Mouse (Mus musculus) c-Kit-negative CD71-positive TER-119-positive erythroid progenitor cells, embryonic 14.5 days (primary cell): ENCODE data around the gene Gga1.
"Not testable (repeated sequence)": the region's sequence is repeated elsewhere in the genome, so short reads cannot be mapped to it uniquely, and the experiment has no call there.

ENCODE experiments used
- DNase-seq: peaks from one replicate; pipeline ENCODE4 v3.0.0-alpha.2; 2013; ENCODE audit warnings: low read depth, low spot score

Gene Gga1

DNA sequence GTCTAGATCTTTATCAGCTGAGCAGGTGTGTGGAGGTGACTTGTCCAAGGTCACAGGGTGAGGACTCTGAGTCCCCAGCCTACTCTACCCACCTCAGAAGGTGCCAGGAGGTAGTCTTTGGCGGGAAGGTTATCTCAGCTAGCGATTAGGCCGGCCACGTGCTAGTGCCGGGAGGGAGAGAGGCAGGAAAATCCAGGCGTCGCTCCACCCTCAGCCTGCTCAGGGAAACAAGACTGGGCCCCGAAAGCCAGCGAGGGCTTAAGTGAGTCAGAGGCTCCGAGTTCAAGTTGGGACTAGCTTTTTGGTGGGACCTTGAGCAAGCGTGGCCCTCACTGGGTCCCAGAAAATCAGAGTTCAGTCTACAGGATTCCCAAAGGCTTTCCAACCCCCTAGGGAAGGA lies 31.7 kb upstream of the Gga1 start:
- DNase-seq = no peak

- no peak for DNase-seq
Observed at GRCm38 (mm10) chr15:78845867-78846266, 31.1 kb upstream of the Gga1 start.

GRCm38 (mm10) chr15:78846352-78846751 lies 30.6 kb upstream of the Gga1 start:
- DNase-seq = no peak

DNA sequence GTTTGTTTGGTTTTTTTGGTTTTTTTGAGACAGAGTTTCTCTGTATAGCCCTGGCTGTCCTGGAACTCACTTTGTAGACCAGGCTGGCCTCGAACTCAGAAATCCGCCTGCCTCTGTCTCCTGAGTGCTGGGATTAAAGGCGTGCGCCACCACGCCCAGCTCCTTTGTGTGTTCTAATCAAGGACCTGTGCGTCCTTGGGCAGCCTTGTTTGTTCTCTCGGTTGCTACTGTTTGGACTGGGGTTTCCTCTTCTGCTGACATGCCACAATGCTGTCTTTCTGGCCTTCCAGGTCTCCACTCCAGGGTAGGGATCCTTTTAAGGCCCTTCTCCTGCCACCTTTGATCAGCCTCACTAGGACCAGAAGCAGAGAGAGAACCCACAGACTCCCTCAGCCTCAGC lies 30.2 kb upstream of the Gga1 start:
- not testable (repeated sequence) for DNase-seq

- peak; percentile 66 for DNase-seq
Observed at GRCm38 (mm10) chr15:78848467-78848866, 28.5 kb upstream of the Gga1 start.

- DNase-seq = no peak
Observed at GRCm38 (mm10) chr15:78849485-78849884, 27.5 kb upstream of the Gga1 start.

GRCm38 (mm10) chr15:78850059-78850824 lies 26.7 kb upstream of the Gga1 start:
- no peak for DNase-seq

- DNase-seq = no peak
Observed at GRCm38 (mm10) chr15:78850944-78851343, 26.0 kb upstream of the Gga1 start.

DNA sequence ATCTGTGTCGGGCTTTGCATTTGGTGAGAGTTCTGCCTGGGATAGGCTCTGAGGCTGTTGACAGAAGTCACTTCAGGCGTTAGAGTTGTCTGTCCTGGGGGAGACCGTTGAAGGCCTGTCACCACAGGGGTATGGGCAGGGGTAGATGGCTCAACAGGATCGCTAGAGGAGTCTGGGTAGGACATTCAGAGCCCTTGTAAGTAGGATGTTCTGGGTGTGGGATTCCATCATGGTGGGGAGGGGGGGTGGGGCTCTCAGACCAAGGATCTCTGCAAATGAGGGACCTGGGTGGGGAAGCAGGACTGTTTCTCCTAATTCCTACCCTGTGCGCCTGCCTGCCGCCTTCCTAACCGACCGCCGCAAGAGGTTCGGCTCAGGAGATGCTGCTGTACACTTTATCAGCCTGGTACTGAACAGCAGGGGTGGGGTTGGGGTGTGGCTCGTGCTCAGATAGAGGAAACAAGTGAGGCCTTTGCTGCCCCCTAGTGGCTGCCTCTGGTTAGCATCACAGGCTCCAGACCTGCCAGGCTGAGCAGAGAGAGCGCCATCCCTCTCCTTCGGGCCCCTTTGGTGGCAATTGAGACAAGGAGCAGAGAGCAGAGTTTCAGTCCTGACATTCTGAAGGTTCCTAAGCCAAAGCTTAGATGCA lies 25.4 kb upstream of the Gga1 start:
- peak; percentile 90 for DNase-seq

- DNase-seq = no peak
Observed at GRCm38 (mm10) chr15:78855303-78855965, 21.6 kb upstream of the Gga1 start, which contains the start of gene Lgals2. Lgals2 (minus strand) TSS chr15:78855529.

DNA sequence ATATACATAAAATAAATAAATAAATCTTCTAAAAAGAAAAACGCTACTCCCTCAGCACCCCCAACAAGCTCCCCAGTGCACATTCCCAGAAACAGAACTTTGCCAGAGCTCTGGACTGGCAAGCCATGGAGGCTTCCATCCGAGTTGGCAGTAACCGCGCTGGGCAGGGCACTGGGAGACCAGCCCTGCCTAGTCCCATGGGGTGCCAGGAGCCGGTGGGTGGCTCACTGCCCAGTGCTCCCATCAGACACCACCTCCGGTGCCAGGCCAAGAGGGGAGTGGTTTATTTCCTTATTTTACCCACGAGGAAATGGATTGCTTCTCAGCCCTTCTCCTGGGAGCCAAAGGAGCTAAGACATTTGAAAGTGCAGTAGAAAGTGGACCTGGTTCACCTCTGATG lies 20.0 kb upstream of the Gga1 start:
- no peak for DNase-seq

DNA sequence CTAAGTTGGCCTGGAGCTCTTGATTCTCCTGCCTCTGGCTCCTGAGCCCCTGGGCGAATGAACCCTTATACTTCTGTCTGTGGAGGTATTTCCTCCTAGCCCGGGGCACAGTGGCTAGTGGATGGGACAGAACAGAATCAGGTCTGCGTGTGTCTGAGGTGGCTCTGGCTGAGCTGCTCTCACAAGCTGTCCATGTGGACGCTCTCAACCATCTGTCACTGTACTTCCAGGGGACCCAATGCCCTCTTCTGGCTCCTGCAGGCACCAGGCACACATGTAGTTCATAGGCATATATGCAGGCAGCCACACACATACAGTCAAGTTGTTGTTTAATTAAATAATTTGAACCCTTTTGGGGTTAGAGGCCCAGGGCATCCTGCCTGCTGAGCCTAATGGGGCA lies 17.7 kb upstream of the Gga1 start:
- DNase-seq = no peak

DNA sequence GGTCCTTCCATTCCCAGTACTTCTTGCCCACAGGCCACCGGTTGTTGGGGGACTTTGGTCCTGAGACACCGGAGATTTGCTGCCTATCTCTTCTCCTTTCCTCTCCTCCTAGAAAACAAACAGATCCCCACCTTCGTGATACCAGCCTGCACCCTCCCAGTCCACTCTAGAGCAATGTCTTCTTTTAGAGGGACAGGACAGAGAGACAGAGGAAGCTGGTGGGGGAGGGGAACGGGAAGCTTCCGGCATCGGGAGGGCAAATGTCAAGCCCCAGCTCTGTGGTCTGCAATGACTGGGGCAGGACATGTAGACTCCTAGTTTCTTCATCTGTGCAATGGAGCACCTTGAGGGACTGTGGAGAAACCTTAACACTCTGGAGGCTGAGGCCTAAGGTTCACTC lies 17.3 kb upstream of the Gga1 start:
- no peak for DNase-seq

DNA sequence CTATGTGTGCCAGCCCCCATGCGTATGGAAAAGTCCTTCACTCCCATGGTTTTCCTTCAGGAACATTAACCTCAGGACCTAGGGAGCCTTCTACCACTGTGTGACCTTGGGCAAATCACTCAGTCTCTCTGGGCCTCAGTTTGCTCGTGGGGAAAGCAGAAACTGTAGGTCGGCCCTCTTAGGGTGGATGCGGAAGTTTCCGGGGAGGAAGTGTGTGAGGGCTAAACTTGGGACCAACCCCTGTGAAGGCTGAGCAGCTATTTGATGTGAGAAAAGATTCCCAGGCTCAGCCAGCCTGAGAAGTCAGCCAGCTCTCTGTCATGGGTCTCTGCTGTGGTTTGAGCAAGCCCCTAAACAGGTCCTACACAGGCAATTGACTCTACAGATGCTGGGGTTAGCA lies 14.7 kb upstream of the Gga1 start:
- DNase-seq = no peak

DNA sequence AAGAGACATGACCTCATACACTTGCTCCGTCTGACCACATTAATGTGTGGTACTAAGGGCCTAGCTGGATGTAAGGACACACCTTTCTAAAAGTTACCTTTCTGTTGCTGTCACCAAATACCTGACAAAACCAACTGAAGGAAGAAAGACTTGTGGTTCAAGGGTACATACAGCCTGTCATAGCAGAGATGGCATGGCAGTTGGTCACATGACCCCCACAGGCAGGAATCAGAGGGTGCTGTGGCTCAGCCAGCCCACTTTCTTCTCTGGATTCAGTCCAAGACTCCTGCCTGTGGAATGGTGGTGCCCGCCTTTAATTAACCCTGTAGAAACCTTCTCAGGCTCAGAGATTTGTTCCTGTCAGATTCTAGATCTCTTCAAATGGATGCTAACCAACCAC lies 13.8 kb upstream of the Gga1 start:
- DNase-seq = no peak

GRCm38 (mm10) chr15:78863852-78864253 lies 13.1 kb upstream of the Gga1 start:
- no peak for DNase-seq

DNA sequence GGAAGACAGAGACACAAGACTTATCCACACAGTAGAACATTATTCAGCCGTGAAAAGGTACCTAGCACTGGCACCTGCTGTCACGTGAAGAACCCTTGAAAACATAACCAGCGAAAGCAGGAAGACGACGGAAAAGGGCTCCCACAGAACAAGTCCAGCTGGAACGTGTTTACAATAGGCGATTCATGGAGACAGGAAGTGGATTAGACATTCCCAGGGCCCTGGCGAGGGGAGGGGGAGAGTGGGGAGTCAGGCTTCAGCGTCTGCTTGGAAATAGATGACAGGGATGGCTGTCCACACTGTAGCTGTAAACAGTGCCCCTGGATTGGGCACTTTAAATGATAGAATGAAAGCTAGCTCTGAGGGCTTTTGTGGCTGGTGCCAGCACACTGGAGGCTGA lies 8.6 kb upstream of the Gga1 start:
- no peak for DNase-seq

GRCm38 (mm10) chr15:78868826-78869233 lies 8.2 kb upstream of the Gga1 start:
- DNase-seq = no peak

GRCm38 (mm10) chr15:78869775-78870174 lies 7.2 kb upstream of the Gga1 start:
- DNase-seq = peak; percentile 44

DNA sequence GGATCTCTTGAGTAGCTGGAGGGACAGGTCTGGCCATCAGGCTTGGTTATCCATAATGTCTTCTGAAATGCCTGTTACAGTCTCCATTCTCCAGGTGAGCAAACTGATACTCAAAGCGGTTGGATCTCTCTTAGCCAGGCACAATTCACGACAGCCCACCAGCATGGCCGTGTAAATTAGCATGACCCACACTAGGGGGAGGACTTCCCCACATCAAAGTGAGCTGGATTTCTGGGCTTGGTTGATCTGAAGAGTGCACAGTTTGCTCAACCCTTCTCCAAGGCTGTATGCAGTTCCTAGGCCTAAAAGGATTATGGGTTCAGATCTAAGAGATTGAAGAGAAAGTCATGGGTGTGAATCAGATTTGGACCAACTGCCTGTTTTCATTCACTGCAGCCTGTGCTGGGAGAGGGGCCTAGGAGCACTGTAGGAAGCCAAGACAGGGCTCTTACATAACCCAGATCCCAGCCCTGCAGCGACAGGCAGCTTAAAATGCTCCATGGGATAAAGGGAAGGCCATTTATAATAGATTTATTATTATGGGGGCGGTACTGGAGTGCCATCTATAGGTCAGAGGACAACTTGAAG lies 4.9 kb upstream of the Gga1 start:
- DNase-seq = no peak

DNA sequence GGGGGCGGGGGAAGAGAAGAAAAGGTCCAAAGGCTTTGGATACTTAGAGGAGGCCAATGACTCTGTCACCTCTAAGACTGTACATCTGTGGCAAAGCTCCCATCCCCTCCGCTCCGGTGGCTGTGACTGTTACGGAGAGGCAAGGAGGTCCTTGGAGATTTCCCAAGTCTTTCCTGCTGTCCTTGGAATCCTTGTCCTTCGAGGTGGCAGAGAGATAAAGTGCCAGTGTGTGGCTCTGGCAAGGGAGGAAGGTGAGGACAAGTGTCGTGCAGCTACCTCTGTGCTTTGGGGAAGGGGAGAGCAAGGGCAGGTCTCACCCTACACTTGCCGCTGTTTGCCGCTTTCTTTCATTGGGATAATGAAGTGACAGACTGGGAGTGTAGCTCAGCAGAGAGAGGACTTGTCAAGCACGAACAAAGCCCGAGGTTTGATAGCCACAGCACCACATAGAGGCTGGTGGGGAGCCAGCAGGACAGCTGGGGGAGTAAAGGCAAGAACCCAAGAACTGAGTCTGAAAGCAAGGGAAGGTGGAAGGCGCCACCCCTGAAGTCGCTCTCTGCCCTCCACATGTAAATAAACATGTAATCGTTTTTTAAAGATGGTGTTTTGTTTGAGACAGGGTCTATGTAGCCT lies 3.1 kb upstream of the Gga1 start:
- DNase-seq = no peak

DNA sequence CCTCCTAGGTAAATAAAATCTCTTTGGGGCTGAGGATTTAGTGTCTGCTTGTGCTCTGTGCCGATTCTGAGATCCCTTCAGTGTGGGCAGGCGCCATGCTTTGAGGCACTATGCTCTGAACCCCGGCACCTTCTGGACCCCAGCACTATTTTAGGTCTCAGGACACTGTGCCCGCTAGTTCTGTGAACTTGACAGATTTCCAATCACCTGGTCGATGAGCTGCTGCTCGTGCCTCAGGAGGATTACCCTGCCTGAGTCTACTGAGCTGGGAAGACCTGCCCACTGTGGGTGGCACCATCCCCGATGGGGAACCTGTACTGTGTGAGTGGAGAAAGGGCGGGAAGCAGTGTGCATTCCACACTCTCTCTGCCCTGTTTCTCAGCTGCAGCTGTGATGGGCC lies 2.0 kb upstream of the Gga1 start:
- no peak for DNase-seq
